Mouse (Mus musculus): ENCODE results near the gene Mgat4b.
A peak's percentile ranks its signal among the peaks of the same experiment; 100 is the strongest.

Mgat4b gene

DNA sequence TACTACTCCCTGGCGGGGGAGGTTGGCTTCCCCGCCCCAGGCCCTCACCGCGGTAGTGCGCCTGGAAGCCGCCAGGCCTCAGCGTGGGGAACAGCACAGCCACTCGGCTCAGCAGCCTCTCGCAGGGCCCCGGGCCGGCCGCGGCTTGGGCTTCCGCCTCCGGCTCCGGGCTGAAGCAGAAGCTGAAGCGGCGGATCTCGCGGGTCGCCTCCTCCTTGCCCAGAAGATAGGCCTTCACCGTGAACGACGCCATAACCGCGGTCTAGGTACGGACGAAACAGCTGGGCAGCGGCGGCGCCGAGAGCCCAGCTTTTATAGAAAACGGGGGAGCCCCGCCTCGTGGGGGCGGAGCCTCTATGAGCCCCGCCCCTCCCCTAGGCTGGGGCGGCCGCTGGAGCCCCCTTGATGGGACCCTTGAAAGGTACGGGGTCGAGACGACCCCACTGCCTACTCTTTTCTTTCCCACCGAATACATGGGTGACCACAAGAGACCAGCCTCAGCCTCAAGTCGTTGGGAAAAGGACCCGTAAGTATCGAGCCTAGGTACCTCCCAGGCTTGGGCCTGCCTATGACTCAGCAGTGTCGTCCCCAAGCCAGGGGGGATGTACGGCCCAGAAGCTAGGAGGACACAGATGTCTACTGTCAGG is at the start of gene Mgat4b, which contains the start of gene Sqstm1:
Gene Mgat4b, plus strand, starts transcription at position 386 of the 647 bp plus-strand sequence.
Gene Sqstm1, minus strand, starts transcription at position 323 of the 647 bp plus-strand sequence.
- DNase-seq (ENCODE audit: low spot score): peak; percentile 76

DNA sequence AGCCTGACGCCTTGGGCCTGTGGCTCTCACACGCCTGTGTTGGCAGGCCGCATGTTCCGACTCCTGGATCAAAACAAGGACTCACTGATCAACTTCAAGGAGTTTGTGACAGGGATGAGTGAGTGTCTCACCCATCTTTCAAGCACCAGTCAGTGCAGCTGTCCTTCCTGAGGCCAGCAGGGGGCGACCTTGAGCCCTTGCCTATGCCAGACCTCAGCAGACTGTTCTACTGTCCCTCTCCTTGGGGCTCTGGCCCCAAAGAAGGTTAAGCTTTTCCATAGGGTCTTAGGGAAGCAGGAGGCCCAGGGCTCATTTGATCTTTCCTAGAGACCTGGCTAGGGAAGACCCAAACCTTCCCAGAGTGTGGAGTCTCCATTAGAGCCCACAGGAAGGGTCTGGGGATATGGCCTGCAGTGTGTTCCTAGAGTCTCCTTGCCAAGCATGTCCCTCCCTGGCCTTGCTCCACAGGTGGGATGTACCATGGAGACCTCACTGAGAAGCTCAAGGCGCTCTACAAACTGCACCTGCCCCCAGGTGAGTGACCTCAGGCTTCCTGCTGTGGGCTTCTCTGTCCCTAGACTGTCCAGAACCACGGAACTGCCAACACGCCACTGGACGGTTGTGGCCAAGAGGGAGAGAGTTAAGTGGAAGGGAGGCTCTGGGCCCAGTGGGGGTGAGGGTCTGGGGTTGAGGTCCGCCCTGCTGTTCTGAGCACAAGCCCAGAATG is 48.9 kb upstream of the Mgat4b start:
- DNase-seq (ENCODE audit: low spot score): peak; percentile 82

DNA sequence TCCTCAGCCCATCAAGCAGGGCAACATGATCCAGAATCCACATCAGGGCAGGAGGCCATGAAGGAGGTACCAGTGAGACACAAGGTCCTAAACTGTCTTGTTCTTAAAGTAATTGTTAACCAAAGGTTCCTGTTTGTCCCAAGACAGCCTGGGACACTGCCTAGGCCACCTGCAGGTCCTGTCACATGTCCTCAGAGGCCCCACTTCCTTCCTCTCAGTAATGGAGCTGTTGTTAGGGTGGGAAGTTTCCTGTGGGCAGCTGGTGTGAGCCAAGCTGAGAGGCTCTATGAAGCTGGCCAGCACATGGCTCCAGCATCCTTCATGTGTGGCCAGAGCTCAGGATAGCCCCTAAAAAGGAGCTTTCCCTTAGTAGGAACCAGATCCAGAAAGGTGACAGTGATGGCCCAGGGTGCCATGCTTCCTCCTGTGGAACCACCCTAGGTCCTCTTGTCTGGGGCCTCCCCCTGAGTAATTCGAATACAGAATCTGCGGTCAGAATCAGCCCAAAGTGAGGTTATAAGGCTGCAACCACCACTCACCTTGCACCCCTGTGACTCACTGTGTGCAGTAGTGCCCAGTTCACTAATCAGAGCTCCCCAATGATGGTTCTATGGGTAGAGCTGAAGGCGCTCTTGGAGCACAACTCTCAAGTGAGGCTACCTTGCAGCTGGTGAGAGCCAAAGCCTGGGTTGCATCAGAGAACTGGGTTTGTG is 48.2 kb upstream of the Mgat4b start:
- DNase-seq (ENCODE audit: low spot score): no peak

DNA sequence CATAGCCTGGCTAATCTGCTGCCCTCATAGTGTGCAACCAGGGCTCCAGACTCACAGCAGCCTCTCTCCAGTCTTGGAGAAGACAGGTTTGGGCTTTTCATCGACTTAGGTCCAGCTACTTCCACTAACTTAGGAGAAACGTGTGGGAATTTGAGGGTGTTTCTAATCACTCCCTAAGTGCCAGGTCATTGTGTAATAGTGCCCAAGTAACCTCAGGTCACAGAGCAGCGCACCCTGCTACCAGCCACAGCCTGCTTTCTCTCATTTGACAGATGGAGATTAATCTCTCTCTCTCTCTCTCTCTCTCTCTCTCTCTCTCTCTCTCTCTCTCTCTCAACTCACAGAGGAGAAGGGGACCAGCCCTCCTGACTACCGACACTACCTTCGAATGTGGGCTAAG is 42.3 kb upstream of the Mgat4b start:
- no peak for DNase-seq (ENCODE audit: low spot score)

DNA sequence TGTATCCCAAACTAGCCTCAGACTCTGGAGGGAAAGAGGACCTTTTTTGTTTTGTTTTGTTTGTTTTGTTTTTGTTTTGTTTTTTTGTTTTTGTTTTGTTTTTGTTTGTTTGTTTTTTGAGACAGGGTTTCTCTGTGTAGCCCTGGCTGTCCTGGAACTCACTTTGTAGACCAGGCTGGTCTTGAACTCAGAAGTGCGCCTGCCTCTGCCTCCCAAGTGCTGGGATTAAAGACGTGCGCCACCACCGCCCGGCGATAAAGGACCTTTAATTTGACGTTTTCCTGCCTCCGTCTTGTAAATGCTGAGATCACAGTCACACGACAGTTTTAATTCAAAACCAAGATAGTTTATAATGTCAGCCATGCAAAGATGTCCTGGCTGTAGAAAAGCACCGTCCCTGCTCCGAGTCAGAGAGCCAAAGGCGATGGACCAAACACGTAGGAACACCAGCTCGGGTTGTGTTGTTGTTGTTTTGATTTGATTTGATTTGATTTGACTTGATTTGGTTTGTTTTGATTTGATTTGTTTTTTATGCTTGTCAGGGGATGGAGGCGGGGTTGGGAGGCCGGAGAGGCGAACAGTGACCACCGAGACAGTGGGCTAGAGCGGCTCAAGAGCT is 36.5 kb upstream of the Mgat4b start, which contains the start of gene Mrnip:
Gene Mrnip, plus strand, starts transcription at position 334 of the 619 bp plus-strand sequence.
- DNase-seq (ENCODE audit: low spot score): peak; percentile 25

DNA sequence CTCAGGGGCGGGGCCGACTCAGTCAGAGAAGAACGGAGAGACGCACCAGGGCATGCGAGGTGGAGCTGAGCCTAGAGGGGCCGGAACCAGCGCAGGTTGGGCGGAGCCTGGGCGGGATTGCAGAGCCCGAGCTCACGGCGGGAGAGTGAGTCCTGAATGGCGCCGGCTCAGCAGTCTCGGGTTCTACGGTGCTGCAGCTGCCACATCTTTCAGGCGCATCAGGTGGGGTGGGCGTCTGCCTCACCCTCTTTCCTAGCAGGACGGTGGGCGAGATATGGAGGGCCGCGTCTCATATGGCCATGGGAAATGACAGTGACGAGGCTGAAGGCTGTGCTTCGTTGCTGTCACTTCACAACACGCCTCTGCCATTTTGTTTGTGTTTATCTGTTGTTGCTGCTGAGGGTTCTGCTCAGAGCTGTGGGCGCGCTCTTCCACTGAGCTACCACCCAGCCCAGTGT is 35.9 kb upstream of the Mgat4b start:
- DNase-seq (ENCODE audit: low spot score): peak; percentile 100

DNA sequence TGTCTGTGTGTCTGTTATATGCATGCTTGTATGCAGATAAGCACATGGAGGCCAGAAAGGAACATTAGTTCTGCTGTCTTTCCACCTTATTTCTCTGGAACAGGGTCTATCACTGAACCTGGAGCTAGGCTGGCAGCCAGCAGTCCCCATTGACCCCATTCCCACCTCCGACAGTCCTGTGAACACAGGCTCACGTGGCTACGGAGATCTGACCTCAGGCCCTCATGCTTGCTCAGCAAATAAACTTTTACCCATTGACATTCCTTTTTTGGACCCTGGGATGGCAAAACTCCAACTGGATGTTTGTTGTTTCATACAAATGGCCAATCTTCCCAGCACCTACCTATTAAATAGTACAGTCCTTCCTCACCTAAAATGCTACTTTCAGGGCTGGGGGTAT is 34.3 kb upstream of the Mgat4b start:
- no peak for DNase-seq (ENCODE audit: low spot score)

DNA sequence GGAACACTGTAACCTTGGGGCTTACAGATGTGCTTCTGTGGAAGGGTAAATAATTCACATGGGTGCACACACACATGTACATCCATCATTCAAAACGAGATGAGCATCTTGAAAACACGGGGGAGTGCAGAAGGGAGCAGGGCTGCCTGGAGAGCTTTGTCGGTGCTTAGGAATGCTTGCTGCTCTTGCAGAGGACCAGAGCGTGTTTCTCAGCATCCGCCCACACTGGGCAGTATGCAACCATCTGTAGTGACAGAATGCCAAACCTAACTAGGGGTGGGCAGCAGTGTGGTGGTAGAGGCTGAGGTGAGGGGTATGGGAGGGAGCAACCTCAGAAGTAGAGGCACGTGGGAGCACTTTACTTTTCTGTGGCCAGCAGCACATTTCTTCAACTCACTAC is 33.6 kb upstream of the Mgat4b start:
- no peak for DNase-seq (ENCODE audit: low spot score)

DNA sequence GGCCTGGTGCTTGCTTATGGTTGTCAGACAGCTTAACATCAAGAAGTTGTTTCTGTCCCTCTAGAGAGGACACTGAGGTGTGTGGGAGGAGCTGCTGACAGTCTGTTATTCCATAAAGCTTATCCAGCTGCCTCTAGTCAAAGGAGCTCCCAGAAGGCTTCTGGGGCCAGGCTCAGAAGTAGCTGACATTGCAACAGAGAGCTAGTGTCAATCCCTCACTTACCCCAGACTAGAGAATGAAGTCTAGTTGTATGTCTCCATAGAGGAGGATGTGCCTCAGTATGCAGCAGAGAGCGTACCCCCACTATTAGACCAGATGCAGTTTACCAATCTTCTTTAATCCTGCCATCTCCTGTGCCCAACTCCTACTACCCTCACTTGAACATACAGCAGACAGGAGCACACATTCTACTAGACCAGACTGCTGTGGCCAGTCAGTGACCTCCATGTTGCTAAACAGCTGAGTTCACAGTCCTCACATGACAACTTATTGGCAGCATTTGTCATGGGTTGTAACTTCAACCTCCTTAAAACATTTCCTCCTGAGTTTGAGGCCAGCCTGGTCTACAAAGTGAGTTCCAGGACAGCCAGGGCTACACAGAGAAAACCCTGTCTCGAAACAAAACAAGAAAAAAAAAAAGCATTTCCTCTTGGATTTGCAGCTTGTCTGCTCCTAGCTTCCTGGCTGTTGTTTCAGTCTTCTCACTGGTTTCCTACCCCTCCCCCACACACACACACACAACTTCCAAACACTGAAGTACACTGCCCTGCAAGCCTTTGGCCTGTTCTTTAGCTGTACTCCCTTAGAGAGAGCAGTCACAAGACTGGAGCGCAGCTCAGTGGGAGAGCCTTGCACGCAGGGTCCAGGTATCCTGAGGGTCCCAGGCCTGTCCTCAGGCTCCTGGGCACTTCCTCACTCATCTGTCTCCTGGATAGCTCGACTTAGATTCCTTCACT is 31.9 kb upstream of the Mgat4b start:
- DNase-seq (ENCODE audit: low spot score): no peak

DNA sequence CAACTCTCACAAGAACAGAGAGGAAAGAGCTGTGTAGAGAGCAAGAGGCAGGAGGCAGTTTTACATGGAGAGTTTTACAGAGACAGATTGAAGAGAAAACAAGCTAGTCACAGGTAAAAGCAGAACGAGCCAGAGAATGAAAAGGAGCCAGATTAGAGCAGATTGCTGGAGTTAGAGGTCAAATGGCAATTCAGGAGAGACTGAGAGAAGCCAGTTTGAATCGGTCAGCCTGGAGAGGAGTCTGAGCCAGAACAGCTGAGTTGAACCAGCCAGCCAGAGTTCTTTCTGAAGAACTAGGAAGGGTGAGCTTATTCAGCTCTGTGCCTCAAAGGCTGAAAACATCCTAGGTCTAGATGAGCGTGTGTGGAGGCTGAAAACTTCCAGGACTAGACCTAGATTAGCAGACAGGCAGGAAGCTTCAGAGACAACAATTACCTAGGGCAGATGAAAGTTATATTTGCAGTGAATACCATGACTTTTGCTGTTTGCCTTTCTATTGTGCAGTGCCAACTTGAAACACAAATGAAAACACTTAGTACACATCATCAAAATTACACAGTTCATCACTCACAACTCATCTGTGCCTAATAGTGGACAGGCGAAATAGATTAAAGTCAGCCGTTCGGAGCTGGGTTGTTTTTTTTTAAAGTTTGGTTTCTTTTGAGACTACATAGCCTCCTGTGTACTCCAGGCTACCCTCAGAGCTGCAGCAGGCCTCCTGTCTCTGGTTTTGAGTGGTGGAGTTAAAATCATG is 30.0 kb upstream of the Mgat4b start:
- DNase-seq (ENCODE audit: low spot score): no peak

DNA sequence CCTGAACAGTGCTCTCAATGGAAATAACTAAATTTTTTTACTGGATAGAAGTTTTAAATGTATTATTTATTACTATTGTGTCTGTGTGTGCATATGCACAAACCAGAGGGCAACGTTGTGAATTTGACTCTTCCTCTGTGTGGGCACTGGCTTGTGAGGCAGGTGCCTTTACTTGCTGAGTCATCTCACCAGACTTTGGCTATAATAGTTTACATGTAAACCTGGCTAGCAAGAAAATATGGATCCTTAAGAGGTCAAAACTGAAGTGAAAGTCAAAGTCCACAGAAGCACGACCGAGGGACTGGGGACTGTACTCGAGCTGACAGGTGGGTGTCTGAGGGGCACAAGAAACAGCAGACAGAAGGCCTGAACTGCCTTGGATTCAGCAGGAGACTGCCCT is 28.0 kb upstream of the Mgat4b start:
- no peak for DNase-seq (ENCODE audit: low spot score)

DNA sequence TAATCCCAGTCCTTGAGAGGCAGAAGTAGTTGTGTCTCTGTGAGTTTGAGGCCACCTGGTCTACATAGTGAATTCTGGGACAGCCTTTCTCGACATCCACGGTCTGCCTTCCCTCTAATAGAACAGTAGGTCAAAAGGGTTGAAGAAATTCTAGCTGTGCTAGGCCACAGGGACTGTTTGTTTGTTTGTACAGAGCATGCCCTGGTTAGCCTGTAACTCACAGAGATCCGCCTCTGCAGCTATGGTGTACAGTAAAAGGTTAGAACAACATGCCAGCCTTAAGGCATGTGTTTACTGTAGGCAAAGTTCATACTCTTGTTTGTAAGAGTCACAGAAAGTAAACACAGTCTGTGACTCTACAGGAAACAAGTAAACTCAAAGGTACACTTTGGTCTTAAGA is 25.9 kb upstream of the Mgat4b start:
- DNase-seq (ENCODE audit: low spot score): no peak

DNA sequence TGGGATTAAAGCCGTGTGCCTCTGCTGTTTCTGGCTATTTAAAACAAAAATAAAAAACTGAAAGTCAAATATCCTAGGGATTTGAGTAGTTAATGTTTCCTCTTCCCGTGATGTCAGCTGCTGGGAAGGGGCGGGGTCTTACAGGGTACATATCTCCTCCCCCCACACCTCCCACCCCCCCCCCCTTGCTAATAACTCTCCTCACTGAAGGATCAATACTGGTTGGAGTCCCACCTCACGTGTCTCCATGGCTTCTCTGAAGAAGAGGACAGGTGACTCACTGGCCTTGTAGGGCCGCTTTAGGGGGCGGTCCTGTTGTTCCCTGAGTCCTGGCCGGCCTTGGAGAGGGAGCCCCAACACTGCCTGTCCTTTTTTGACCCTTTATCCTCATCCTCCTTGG is 22.0 kb upstream of the Mgat4b start:
- DNase-seq (ENCODE audit: low spot score): no peak

DNA sequence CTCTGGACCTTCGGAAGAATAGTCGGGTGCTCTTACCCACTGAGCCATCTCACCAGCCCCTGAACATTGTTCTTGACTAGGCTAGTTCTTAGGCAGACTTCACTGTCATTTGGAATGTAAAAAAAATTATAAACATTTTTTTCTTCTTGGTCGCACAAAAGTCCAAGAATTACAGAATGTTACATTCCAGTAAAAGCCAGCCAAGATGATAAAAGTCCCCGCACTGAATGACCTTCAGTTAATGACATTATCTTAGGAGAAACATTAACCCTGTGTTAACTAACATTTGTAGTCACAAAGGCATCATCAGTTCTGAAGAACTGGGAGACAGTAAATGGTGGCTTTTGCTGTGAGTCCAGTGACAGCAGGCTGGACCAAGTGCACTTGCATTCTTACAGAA is 20.3 kb upstream of the Mgat4b start:
- no peak for DNase-seq (ENCODE audit: low spot score)

DNA sequence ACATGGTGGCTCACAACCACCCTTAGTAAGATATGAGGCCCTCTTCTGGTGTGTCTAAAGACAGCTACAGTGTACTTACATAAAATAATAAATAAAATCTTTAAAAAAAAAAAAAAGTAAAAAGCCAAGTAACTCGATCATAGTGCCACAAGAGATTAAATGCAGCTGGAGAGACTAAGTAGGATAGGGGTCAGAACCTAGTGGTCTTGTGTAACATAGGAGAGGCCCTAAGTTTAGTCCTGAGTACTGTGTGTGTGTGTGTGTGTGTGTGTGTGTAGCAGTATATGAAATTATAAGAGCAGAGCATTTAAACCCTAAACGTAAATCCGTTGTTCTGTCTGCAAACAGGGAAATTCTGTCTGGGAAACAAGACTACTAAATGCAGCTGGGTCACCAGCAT is 18.4 kb upstream of the Mgat4b start:
- DNase-seq (ENCODE audit: low spot score): no peak

DNA sequence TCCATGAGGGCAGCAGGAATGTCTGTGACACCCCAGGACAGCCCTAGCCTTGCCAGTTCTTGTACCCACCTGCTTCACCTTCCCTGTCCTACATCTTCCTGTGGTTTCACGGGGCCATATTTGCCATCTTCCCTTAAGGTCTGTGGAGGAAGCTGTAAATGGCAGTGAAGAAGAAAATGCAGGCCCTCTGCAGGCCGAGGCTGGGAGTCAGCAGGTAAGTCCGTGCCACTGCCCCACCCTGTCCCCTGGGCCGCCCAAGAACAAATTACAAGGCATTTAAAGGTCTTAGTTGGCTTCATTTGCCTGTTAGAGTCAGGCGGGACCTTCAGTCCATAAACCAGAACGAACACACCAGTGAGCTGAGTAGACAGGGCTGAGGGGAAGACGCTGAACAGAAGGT is 16.6 kb upstream of the Mgat4b start:
- DNase-seq (ENCODE audit: low spot score): no peak

DNA sequence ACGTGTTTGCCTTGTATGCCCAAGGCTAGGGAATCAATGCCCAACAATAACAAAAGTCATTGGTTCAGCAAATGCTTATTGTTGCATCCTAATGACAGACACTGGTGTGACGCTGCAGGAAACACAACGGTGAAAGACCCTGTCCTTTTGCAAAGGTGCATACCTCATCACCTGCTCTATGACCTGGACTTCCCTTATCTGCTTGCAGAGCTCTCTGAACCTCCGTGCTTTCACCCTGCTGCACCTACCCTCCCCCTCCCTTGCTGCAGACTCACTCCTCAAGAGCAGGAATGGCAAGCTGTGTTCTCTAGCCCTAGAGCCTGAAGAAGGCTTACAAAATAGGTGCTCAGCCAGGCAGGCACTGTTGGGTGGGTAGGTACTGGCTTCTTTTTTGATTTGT is 15.9 kb upstream of the Mgat4b start:
- DNase-seq (ENCODE audit: low spot score): no peak

DNA sequence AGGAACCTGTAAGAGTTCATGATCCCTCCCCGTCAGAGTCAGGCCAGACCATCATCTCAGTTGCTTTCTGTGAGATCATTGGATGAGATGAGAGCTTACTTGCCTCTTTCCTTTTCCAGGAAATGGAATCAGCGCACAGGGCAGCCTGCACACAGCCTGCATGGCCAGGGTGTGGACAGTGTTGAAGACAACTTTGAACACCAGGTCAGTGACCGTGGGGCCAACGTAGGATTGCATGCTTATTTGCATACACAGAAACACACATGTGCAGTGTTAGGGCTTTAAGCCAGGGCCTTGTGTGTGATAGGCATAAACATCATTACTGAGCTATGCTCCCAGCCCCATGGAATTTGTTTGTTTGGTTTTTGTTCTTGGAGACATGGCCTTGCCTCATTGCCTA is 13.2 kb upstream of the Mgat4b start:
- no peak for DNase-seq (ENCODE audit: low spot score)

DNA sequence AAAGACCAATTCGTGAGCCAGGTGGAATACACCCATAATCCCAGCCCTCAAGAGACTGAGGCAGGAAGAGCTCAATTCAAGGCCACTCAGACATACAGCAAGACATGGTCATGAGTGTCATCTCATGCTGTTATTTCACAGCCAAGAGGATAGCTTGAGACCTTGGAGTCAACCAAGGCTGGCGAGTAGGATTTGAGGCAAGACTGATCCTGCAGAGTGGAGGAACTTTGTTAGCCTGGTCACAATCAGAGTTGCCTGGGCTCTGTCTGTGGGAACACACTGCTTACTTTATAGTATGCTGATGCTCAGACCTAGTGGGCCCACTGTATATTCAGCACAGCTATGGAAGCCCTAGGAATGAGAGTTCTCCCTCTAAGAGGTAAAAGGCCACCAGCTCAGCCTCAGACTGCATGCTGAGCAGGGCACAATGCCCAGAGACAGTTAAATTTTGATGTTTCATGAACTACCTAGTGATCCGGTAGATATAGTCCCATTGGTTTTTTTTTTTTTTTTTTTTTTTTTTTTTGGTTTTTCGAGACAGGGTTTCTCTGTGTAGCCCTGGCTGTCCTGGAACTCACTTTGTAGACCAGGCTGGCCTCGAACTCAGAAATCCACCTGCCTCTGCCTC is 12.4 kb upstream of the Mgat4b start:
- DNase-seq (ENCODE audit: low spot score): no peak

DNA sequence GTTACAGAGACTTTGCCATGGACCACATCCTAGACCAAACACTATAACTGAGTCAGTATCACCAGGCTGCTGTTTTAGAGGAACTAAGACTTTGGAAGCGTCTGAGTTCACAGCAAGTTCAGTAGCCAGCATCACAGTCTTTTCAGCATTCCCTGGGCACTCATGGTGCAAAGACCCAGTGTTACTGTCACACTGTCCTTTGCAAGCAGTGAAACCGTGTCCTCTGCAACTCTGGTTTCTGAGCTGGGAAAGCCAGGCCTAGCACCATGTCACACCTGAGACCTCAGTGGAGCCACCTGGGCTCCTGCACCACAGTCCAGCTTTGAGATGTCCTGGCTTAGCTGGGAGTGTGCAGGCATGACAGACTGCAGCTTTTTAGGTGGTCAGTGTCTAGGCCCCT is 11.8 kb upstream of the Mgat4b start:
- DNase-seq (ENCODE audit: low spot score): no peak

Data from embryo, embryonic 10 days (tissue).